Mouse (Mus musculus) bone marrow, adult 2 months (tissue): ENCODE data around the gene Ube2m. TPM values are rescaled to one million over a fixed set of nuclear protein-coding genes. Genes with fewer than 3 reads are reported as not detected.

ENCODE experiments used
- H3K27ac ChIP-seq: fragments of 200-500 bp; 2 replicates; pipeline ENCODE4 v1.5.1; 2012; ENCODE audit warnings: low read depth, mild to moderate bottlenecking, control low read depth, inconsistent platforms, low read length; ENCODE audit not compliant: control insufficient read depth, poor library complexity, insufficient read depth
- H3K4me1 ChIP-seq: fragments of 200-500 bp; 2 replicates; pipeline ENCODE4 v1.6.1; 2011; ENCODE audit warnings: low read length; ENCODE audit not compliant: control insufficient read depth, insufficient read depth
- H3K4me3 ChIP-seq: fragments of 200-500 bp; replicated peaks from 2 replicates; pipeline ENCODE3; 2011; ENCODE audit warnings: mild to moderate bottlenecking, low read depth, low read length, control low read depth; ENCODE audit not compliant: control insufficient read depth
- CTCF ChIP-seq: fragments of 200-500 bp; IDR thresholded peaks from 2 replicates; pipeline ENCODE4 v1.5.1; 2011; ENCODE audit warnings: low read length, control low read depth; ENCODE audit not compliant: control insufficient read depth, insufficient read depth
- POLR2A ChIP-seq: fragments of 200-500 bp; IDR thresholded peaks from 2 replicates; pipeline ENCODE4 v1.6.1; 2011; ENCODE audit warnings: low read depth, mild to moderate bottlenecking, control low read depth, low read length, borderline replicate concordance; ENCODE audit not compliant: control insufficient read depth
- WGBS: fragments of 180-500 bp; shearing (Covaris S2); methylation state at CpG from one replicate; pipeline ENCODE4 v1.1.7; 2018; 5-methylcytosine and 5-hydroxymethylcytosine counted together
- polyA plus RNA-seq: library from polyadenylated mRNA; stranded (reverse); fragments of >200 nt; gene quantifications from 2 replicates; pipeline ENCODE4 v1.2.4, GENCODE M21; 2011; ENCODE audit warnings: low replicate concordance; ENCODE audit not compliant: missing spikeins, insufficient read depth, insufficient read length

Gene Ube2m
- polyA plus RNA-seq, 1 experiment, result 135 TPM

DNA sequence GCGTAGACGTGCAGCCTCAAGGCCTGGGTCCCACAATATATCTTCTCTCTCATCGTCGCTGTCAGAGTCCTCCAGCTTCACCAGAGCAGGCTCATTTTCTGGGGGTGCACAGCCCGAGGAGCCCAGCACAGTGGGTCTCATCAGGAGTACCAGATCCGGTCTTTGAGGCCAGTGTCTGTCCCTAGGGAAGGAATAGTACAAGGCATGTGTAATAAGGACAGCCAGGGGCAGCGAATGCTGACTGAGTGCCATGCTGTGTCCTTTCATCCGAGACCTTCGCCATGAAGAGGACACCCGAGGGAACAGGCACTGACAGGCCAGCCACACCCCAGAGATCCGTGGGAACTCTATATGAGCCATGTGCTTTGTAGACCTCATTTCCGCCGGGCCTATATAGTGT, 14.9 kb upstream of the Ube2m start:
- Histone ChIP-seq H3K4me3 (no peak overlapping the region), H3K4me1 (no peaks in the 10 kb centered on the region), H3K27ac (no peak overlapping the region)
- no peak for TF ChIP-seq POLR2A
- no peak for TF ChIP-seq CTCF
- 89% methylated on average over 13 of the region's 13 CpGs for WGBS

DNA sequence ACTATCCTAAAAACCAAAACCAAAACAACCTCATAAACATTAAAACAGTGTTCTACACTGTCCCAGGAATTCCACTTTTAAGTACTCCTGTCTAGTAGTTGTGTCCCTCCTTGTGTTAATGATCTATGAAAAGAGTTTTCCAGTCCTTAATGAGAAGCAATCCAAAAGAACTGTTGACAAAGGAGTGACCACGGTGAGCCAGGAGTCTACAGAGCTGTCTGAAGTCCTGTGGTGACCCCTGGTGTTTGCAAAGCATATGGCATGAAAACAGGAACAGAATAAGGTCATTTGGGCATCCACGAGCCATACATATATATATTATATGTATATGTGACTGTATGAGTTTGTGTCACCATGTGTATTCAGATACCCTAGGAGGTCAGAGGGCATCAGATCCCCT, 8.0 kb upstream of the Ube2m start:
- TF ChIP-seq CTCF (peak; percentile 83), POLR2A (no peak)
- H3K4me3 ChIP-seq, result no peak overlapping the region
- no peak overlapping the region for H3K27ac ChIP-seq
- H3K4me1 ChIP-seq, result peaks cover 5% of the 10 kb centered on the region
- WGBS, result 0% methylated on average over 2 of the region's 2 CpGs

GRCm38 (mm10) chr7:13044254-13044625, 6.2 kb upstream of the Ube2m start:
- 5% methylated on average over 23 of the region's 23 CpGs for WGBS

DNA sequence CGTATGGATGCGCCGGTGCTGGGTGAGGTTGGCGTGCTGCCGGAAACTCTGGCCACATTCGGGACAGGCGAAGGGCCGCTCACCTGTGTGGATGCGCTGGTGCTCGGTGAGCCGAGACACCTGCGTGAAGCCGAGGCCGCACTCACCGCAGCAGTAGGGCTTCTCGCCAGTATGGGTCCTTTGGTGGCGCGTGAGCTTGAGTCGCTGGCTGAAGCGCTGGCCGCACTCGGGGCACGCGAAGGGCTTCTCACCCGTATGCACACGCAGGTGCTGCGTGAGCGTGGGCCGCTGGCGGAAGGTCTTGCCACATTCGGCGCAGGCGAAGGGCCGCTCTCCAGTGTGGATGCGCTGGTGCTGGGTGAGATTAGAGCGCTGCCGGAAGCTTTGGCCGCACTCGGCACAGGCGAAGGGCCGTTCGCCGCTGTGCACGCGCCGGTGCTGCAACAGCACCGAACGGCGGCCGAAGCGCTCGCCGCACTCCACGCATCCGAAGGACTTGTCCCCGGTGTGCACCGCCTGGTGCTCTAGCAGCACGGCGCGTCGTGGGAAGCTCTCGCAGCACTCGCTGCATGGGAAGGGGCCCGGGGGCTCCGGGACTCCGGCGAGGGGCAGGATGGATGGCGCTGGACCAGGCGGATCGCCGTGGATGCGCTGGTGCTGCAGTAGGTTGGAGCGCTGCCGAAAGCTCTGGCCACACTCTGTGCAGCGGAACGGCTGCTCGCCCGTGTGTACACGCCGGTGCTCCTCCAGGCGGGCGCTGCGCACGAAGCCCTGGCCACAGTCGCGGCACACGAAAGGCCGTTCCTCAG, 5.6 kb upstream of the Ube2m start:
- Histone ChIP-seq H3K4me1 (peaks cover 9% of the 10 kb centered on the region), H3K4me3 (no peak overlapping the region), H3K27ac (no peak overlapping the region)
- 11% methylated on average over 88 of the region's 88 CpGs for WGBS
- TF ChIP-seq POLR2A (no peak; the same call in 1 of the 2 replicates), CTCF (no peak)

More at GRCm38 (mm10) chr7:13044254-13044625, 6.2 kb upstream of the Ube2m start:
- H3K27ac ChIP-seq, result no peak overlapping the region
- H3K4me1 ChIP-seq, result peaks cover 5% of the 10 kb centered on the region
- H3K4me3 ChIP-seq, result no peak overlapping the region
- TF ChIP-seq CTCF (no peak), POLR2A (no peak)

GRCm38 (mm10) chr7:13043120-13043444, 5.0 kb upstream of the Ube2m start:
- TF ChIP-seq CTCF (no peak), POLR2A (no peak)
- Histone ChIP-seq H3K4me3 (no peak overlapping the region), H3K4me1 (peaks cover 9% of the 10 kb centered on the region), H3K27ac (no peak overlapping the region)
- 79% methylated on average over 16 of the region's 16 CpGs for WGBS

DNA sequence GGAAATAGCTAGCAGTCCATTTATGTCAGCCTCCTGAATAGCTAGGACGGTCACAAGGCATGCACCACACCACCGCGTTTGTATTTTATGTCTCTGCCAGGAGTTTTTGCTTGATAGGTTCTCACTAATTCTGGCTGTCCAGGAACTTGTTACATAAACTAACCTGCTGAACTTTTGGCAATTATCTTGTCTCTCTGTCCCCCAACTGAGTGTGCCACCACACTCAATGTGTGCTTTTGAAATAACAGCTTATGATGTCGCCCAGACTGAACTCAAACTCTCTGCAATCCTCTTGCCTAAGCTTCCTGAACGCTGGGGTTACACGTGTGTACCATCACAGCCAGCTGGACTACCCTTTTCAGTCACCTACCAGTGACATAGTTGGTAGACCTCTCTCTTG, 4.4 kb upstream of the Ube2m start:
- H3K4me1 ChIP-seq, result peaks cover 9% of the 10 kb centered on the region
- WGBS, result 56% methylated on average over 6 of the region's 6 CpGs
- no peak overlapping the region for H3K27ac ChIP-seq
- no peak for TF ChIP-seq POLR2A
- no peak for TF ChIP-seq CTCF
- no peak overlapping the region for H3K4me3 ChIP-seq

DNA sequence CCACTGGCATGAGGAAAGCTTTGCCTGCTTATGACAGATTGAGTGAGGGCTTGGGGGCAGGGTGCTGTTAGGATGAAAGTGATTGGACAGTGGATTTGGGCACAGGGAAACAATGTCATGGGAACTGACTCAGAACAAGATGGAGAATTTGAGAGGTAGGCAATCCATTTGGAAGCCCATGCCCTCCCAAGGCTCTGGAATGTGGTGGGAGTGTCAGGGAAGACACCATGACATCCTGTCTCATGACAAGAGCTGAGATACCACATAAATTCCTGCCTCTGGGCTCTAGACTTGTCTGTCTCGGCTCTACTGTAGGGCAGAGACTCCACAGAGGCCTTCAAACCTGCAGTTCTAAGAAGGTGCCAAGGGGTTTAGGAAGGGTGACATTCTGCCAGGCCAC, 3.2 kb upstream of the Ube2m start:
- Histone ChIP-seq H3K4me3 (no peak overlapping the region), H3K4me1 (peaks cover 9% of the 10 kb centered on the region), H3K27ac (no peak overlapping the region)
- TF ChIP-seq POLR2A (no peak), CTCF (no peak)
- whole genome bisulfite sequencing, result 89% methylated on average over 1 of the region's 1 CpGs

- H3K27ac ChIP-seq, result peak overlapping the region; percentile 100; the same call in 1 of the 2 replicates
- 44% methylated on average over 1 of the region's 1 CpGs for WGBS
- H3K4me3 ChIP-seq, result peak overlapping the region; percentile 79
- peaks cover 12% of the 10 kb centered on the region for H3K4me1 ChIP-seq
- no peak for TF ChIP-seq CTCF
- TF ChIP-seq POLR2A, result no peak
Observed at GRCm38 (mm10) chr7:13039181-13039580, 1.1 kb upstream of the Ube2m start.
